Mouse (Mus musculus): ENCODE measurements around the gene Secisbp2. TPM values are rescaled to one million over a fixed set of nuclear protein-coding genes. Genes with fewer than 3 reads are reported as not detected.
A peak's percentile ranks its signal among the peaks of the same experiment; 100 is the strongest.

The Secisbp2 gene
- total and polyA plus RNA-seq, 3 experiments = 19.6 to 27.7 (median 20.0) TPM

GRCm38 (mm10) chr13:51727364-51727763 lies 75.9 kb downstream of the Secisbp2 start:
- Histone ChIP-seq H3K4me3 (ENCODE audit: low read depth, low read length) (peak overlapping the region; percentile 7; the same call in 1 of the 2 replicates), H3K27me3 (ENCODE audit: insufficient read depth, low read length) (no peaks in the 10 kb centered on the region), H3K4me1 (ENCODE audit: insufficient read depth, low read depth, low read length) (peaks cover 92% of the 10 kb centered on the region), H3K36me3 (replicated peaks) (peaks cover 87% of the 10 kb centered on the region), H3K9me3 (replicated peaks) (no peaks in the 10 kb centered on the region)
- no peak for ATAC-seq (ENCODE audit: extremely low read depth, insufficient number of reproducible peaks, low FRiP score, poor library complexity, severe bottlenecking)
- TF ChIP-seq TAL1 (conservative IDR thresholded peaks at IDR 0.05; ENCODE audit: low read depth, low read length) (no peak), GATA1 (IDR thresholded peaks at IDR 0.05; ENCODE audit: borderline replicate concordance, low read length) (no peak), CTCF (IDR thresholded peaks at IDR 0.05; ENCODE audit: low read depth, low read length) (no peak), POLR2AphosphoS5 (IDR thresholded peaks at IDR 0.05; ENCODE audit: insufficient replicate concordance, low read depth, low read length) (no peak), GATA2 (IDR thresholded peaks at IDR 0.05; ENCODE audit: borderline replicate concordance, low read depth, low read length) (no peak)
- no peak for DNase-seq (ENCODE audit: low spot score)

- no peak for TF ChIP-seq TAL1 (conservative IDR thresholded peaks at IDR 0.05; ENCODE audit: low read depth, low read length)
- H3K4me3 ChIP-seq (ENCODE audit: low read depth, low read length) = peak overlapping the region; percentile 20; the same call in 1 of the 2 replicates
- peaks cover 80% of the 10 kb centered on the region for H3K36me3 ChIP-seq (replicated peaks)
- DNase-seq (ENCODE audit: low spot score) = peak; percentile 37
- H3K9me3 ChIP-seq (replicated peaks) = no peaks in the 10 kb centered on the region
- peaks cover 94% of the 10 kb centered on the region for H3K4me1 ChIP-seq (ENCODE audit: insufficient read depth, low read depth, low read length)
- no peaks in the 10 kb centered on the region for H3K27me3 ChIP-seq (ENCODE audit: insufficient read depth, low read length)
- ATAC-seq (ENCODE audit: extremely low read depth, insufficient number of reproducible peaks, low FRiP score, poor library complexity, severe bottlenecking) = no peak
Measured at GRCm38 (mm10) chr13:51729887-51730361, 78.4 kb downstream of the Secisbp2 start.

DNA sequence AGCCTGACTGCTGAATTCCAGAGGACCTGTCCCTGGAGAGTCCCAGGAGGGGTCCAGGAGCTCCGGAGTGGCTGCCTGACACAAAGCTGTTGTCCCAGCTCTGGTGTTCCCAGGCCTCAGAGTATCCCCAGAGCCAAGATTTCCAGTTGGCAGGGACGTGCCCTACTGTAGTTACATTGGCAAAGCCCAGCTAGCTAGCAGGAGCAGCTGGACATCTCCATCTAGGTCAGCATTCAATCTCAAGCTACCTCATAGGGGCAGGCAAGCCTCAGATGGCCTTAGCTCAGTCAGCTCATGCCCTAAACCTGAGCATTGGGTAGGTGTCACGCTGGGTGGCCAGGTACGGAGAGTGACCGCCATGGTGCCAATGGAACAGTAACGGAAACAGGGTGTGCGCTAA lies 80.0 kb downstream of the Secisbp2 start:
- Histone ChIP-seq H3K4me1 (ENCODE audit: insufficient read depth, low read depth, low read length) (peaks cover 95% of the 10 kb centered on the region), H3K27me3 (ENCODE audit: insufficient read depth, low read length) (no peaks in the 10 kb centered on the region), H3K9me3 (replicated peaks) (no peaks in the 10 kb centered on the region), H3K36me3 (replicated peaks) (peaks cover 79% of the 10 kb centered on the region), H3K4me3 (ENCODE audit: low read depth, low read length) (no peak overlapping the region; the same call in 1 of the 2 replicates)
- ATAC-seq (ENCODE audit: extremely low read depth, insufficient number of reproducible peaks, low FRiP score, poor library complexity, severe bottlenecking) (no peak), DNase-seq (ENCODE audit: low spot score) (no peak)
- no peak for TF ChIP-seq GATA1 (IDR thresholded peaks at IDR 0.05; ENCODE audit: borderline replicate concordance, low read length)
- TF ChIP-seq TAL1 (conservative IDR thresholded peaks at IDR 0.05; ENCODE audit: low read depth, low read length) = no peak
- no peak for TF ChIP-seq GATA2 (IDR thresholded peaks at IDR 0.05; ENCODE audit: borderline replicate concordance, low read depth, low read length)
- TF ChIP-seq POLR2AphosphoS5 (IDR thresholded peaks at IDR 0.05; ENCODE audit: insufficient replicate concordance, low read depth, low read length) = no peak
- TF ChIP-seq CTCF (IDR thresholded peaks at IDR 0.05; ENCODE audit: low read depth, low read length) = no peak

DNA sequence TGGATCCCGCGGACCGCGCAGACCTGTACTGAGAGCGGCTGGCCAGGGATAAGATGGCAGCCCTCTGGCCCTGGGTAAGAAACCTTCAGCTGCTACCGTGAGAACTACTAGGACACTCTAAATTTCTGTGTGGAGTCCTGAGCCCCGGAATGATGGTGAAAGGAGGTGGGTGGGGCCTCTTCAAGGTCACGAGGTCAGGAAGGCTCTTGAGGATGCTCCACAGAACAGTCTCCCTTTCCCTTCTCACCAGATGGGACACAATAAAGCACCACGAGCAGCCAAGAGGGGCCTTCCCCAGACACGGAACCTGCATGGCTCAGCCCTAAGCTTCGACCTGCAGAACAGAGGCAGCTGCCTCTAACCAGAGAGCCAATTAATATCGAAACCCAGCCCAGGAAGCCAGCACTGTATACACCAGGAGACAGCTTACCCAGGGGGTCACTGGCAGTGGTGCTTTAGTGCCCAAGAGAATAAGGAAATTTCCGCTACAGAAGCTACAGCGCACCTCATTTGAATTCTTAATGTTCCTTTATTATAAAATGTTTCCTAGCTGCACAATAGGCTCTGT lies 80.7 kb downstream of the Secisbp2 start:
- Histone ChIP-seq H3K4me3 (ENCODE audit: low read depth, low read length) (no peak overlapping the region), H3K27me3 (ENCODE audit: insufficient read depth, low read length) (no peaks in the 10 kb centered on the region), H3K4me1 (ENCODE audit: insufficient read depth, low read depth, low read length) (peaks cover 96% of the 10 kb centered on the region), H3K36me3 (replicated peaks) (peaks cover 74% of the 10 kb centered on the region), H3K9me3 (replicated peaks) (no peaks in the 10 kb centered on the region)
- DNase-seq (ENCODE audit: low spot score) (no peak), ATAC-seq (ENCODE audit: extremely low read depth, insufficient number of reproducible peaks, low FRiP score, poor library complexity, severe bottlenecking) (no peak)
- no peak for TF ChIP-seq POLR2AphosphoS5 (IDR thresholded peaks at IDR 0.05; ENCODE audit: insufficient replicate concordance, low read depth, low read length)

Other genes starting within 250 kb of the Secisbp2 start
- not detected in 2 replicates for gene S1pr3, start 243.1 kb upstream of the Secisbp2 start, total RNA-seq (2014; fragmentation: Nextera tagmentation)
- gene S1pr3, start 243.1 kb upstream of the Secisbp2 start, total RNA-seq (2017) = 0.11 TPM in 1 of 2 replicates, not detected in the other
- gene S1pr3, start 243.1 kb upstream of the Secisbp2 start, polyA plus RNA-seq (2012) = not detected in 2 replicates
- not detected in 2 replicates for gene Shc3, start 82.3 kb upstream of the Secisbp2 start, total RNA-seq (2014; fragmentation: Nextera tagmentation)
- gene Shc3, start 82.3 kb upstream of the Secisbp2 start, total RNA-seq (2017) = 0.11 TPM in 1 of 2 replicates, not detected in the other
- not detected in 2 replicates for gene Shc3, start 82.3 kb upstream of the Secisbp2 start, polyA plus RNA-seq (2012)
- gene Cks2, start 6.5 kb upstream of the Secisbp2 start, total RNA-seq (2014; fragmentation: Nextera tagmentation) = 94.3 and 104 TPM in 2 replicates
- 367 and 402 TPM in 2 replicates for gene Cks2, start 6.5 kb upstream of the Secisbp2 start, total RNA-seq (2017)
- gene Cks2, start 6.5 kb upstream of the Secisbp2 start, polyA plus RNA-seq (2012) = 129 and 303 TPM in 2 replicates
- 62.1 and 66.9 TPM in 2 replicates for gene Sema4d, start 142.1 kb downstream of the Secisbp2 start, total RNA-seq (2014; fragmentation: Nextera tagmentation)
- 15.6 and 17.3 TPM in 2 replicates for gene Sema4d, start 142.1 kb downstream of the Secisbp2 start, total RNA-seq (2017)
- gene Sema4d, start 142.1 kb downstream of the Secisbp2 start, polyA plus RNA-seq (2012) = 58.6 and 64.7 TPM in 2 replicates
- 6.6 and 8.1 TPM in 2 replicates for gene Gadd45g, start 195.0 kb downstream of the Secisbp2 start, total RNA-seq (2014; fragmentation: Nextera tagmentation)
- 28.7 and 32.6 TPM in 2 replicates for gene Gadd45g, start 195.0 kb downstream of the Secisbp2 start, total RNA-seq (2017)
- 13.2 and 13.6 TPM in 2 replicates for gene Gadd45g, start 195.0 kb downstream of the Secisbp2 start, polyA plus RNA-seq (2012)

Measured in G1E (cell line).